Mouse (Mus musculus) c-Kit-positive CD71-positive TER-119-negative erythroid progenitor cells, embryonic 14.5 days (primary cell): ENCODE results near the gene Pfkl.
"Not testable (repeated sequence)": the region's sequence is repeated elsewhere in the genome, so short reads cannot be mapped to it uniquely, and the experiment has no call there.

ENCODE experiments used
- DNase-seq: peaks from one replicate; pipeline ENCODE4 v3.0.0-alpha.2; 2013; ENCODE audit warnings: low read depth

Pfkl gene

DNA sequence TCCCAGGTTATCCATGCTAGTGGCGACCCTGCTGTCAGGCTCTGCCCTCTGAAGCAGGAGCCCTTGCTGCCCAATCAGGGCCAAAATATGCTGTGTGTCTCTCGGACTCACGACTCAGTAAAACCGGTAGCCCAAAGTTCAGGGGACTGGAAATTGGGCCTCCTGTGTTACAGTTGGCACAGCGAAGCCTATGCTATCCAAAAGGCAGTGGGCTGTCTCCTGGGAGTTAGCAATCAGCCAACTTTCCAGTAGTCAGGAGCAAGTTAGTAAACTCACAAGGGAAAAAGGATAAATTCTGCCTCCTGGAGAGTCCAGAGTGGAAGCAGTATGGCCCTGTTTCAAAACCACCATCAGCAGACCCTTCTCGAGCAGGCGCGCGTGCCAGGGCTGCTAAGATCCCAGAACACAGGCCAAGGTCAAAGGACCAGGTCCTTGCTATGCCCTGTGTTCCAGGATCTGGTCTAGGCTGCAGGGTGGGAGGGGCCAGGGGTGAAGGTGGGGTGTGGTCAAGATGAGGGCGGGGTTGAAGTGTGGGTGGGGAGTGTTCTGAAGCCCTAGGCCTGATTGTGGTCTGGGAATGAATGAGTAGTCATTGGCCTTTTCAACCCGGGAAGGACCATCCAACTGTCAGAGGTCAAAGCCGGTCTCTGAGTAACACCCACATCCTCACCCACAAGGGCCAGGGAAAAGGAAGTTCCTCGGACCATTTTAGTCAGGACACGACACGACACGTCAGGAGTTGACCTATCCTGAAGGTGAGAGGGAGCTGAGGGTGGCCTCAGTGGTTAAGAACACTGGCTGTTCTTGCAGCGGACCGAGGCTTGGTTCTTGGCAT lies 3.0 kb upstream of the Pfkl start:
- DNase-seq: no peak

GRCm38 (mm10) chr10:78011116-78011515 lies 1.2 kb upstream of the Pfkl start:
- DNase-seq: not testable (repeated sequence)

DNA sequence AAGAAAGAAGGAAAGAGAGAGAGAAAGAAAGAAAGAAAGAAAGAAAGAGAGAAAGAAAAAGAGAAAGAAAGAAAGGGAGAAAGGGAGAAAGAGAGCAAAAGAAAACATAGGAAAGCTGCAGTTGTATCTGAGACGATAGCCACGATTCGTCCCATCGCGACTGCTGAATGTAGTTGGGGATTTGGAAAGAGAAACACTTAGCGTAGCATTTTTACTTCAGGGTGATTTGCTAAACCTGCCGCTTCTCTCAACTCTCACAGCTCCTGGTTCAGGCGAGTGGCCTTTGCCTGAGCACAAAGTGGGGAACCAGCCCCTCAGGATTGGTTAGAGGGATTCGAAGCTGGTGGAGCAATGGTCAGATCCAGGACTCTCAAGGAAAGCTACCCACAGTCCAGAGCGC lies 452 bp upstream of the Pfkl start:
- no peak for DNase-seq

DNA sequence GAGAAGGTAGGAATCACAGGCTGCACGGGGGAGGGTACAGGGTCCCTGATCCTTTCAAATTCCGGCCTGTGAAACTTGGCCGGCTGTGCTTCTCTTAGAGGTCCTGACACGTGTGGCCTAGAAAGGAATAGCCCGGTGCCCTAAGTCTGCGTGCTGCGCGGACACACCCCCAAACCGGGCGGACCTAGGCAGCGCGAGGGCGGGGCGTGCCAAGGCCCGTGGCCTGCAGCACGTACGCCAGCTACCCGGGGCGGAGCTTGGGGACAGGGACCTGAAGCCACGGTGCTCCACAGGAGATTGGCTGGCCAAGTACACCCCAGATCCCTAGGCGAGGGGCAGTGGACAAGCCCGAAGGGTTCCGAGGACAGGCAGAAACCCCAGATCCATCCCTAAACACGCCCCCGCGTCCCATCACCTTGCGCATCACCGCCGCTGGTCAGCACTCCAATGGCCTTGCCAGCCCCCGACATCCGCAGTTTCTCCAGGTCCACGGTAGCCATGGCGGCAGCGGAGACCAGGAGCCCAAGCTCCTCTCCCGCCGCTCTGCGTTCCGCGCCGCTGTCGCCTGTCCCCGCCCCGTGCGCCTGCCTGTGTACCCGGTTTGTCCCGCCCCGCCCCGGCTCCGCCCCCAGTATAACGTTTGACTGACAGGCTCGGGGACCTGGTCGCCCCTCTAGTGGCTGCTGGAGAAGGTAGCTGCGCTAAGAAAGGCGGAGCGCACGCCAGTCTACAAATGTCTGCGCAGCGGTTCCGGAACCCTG lies 519 bp downstream of the Pfkl start:
- DNase-seq: peak; percentile 90

- no peak for DNase-seq
Observed at GRCm38 (mm10) chr10:78008169-78008568, 1.7 kb downstream of the Pfkl start.

- DNase-seq: no peak
Observed at GRCm38 (mm10) chr10:78007203-78007602, 2.7 kb downstream of the Pfkl start.

DNA sequence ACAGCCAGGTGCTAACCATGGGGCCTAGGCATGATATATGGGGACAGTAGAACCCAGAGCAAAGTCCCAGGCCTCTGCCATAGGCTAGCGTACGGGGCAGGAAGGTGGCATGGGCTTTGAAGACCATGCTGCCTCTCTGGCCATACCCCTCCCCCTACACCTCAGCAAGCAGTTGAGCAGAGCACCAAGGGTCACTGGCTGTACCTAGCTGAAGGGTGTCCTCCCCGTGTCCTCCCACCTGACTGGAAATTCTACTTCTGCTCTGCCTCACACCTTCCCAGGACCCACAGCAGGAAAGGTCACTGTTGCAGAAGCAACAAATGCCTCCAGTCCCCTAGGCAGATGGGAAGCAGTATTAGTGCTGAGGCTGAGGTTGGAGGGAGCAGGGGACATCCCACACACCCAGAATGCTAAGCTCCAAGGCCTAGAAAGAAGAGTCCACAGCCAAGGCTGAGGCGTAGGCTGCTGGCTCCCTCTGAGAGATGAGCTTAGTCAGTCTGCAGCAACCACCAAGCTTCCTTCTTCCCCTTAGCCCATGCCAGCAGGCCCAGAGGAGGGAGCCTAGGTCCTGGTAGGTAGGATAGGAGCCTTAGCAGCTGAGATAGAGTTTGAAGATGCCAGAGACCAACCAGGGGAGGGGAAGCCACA lies 4.0 kb downstream of the Pfkl start:
- DNase-seq: no peak

DNA sequence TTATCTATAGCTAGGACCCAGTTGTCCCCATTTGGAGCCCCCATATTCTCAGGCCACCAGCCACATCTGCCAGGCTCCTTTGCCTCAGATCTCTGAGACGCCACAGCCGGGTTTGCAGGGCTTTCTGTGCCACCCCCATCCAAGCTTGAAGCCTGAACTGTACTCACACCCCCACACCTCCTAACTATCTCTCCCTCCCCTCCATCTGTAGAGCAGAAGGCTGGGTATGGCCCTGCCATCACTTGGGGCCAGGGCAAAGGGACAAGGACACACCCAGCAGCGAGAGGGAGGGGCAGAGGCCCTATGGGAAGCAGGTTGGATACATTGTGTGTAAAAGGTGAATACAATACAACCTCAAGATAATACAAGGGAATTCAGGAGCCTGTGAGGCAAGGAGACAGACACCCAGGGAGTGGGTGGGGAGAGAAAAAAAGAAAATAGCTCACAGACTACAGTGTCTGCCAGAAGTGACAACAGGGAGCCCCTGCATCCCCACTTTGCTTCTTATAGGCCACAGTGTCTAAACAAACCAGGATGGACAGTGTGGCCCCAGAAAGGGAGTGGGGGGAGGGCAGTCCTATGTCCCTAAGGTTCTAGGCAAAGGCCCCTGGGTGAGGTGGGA lies 5.3 kb downstream of the Pfkl start:
- DNase-seq: peak; percentile 58

DNA sequence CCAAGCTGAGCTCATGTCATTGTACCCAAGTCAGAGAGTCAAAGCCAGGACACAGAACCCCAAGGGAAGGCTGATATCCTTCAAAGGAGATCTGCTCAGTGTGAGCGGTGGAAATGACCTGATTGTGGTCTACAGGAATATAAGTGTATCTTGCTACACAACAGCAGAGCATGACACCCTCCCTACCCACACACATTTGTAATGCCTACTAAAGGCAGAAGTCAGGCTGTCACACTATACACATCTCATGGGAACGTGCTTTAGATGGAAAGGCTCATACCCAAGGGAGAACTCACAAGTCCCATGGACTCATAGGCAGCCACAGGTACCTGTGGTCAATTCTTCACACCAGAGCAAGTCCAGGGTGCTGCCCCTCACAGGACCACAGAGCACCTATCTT lies 7.6 kb downstream of the Pfkl start:
- DNase-seq: no peak

DNA sequence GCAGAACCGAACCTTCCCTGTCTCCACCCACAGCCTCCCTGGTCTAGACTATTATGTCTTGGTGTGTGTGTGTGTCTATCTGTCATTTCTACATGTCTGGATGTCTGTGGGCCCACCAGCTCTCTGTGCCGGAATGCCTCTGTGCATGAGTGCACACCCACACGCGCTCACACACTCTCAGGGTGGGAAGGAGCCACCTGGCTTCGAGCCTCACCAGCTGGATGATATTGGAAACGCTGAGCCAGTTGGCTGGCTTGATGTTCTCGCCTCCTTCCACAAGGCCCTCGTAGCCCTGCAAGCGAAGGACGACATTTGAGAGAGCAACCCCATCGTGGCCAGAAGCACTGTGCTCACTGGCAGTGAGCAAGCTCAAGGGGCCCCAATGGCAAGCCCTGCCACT lies 8.1 kb downstream of the Pfkl start:
- no peak for DNase-seq

DNA sequence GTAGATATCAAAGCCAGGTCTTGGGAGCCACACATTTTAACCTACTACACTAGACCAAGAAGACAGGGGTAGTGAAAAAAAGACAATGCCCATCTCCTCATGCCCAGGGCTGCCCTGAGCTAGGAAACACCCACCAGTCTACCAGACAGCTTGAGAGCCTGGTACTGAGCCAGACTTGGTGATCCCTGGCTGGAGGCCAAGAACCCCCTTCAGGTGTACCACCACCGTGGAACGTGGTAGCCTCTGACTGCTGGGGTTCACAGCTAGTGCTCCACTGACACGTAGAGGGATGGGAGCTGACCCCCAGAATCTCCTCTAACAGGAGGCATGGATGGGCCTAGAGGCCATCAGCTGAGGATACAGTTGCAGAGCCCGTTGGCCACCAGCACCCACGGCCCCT lies 9.7 kb downstream of the Pfkl start:
- no peak for DNase-seq

DNA sequence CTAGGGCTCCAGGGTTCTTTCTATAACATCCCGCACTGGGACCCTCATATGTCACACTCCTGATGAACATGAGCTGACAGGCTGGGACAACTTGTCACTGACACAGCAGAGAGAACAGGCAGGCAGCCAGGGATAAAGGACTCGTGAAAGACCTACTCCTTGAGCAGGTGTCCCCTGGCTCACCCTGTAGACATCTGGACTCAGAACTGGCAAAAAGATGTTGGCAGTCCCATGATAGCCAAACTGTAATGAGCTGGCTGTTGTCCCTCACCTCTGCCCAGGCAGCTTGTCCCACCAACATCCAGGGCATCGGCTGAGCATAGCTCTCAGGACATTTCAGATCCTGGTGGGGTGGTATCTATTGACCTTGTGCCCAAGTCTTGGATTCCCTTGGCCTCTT lies 14.2 kb downstream of the Pfkl start:
- DNase-seq: no peak

DNA sequence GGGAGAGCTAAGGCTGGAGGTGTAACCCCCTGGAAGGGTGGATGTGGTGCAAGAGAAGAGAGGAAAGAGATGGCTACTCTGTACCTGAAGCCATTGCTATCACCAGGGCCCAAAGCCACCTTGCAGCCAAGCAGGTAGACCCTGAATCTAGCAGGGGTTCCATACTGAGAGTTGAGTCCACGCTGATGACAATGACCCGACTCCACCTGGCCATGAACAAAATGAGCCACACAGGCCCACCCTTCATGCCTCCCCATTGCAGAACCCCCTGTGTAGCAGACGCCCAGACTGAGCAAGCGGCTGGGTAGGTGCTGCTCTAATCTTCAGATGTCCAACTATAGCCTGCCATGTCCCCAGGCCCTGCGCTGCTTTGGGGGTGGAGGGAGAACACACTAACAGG lies 24.1 kb downstream of the Pfkl start:
- DNase-seq: no peak

DNA sequence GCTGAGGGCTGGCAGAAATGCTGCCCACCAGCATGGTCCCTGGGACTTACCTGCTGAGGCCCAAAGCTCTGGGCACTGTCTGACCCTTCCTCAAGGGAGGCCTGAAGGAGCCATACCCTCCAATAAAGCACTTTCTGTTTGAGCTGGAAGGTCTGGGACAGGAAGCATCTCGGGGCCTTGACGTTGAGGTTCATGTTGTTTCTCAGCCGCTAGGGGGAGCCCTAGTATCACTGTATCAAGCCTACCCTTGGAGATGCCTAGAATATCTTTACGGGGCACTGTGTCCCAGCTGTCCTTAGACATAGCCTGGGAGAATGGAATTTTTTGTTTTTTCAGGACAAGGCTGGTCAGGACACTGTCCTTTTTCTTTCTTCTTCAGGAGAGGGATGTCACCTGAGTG lies 25.2 kb downstream of the Pfkl start:
- DNase-seq: peak; percentile 75

- peak; percentile 93 for DNase-seq
Observed at GRCm38 (mm10) chr10:77978351-77979350, 31.2 kb downstream of the Pfkl start, which contains the start of gene 1810043G02Rik. TSS of gene 1810043G02Rik (plus strand) at chr10:77978524.

GRCm38 (mm10) chr10:77976458-77977150 lies 33.3 kb downstream of the Pfkl start:
- DNase-seq: no peak

- DNase-seq: no peak
Observed at GRCm38 (mm10) chr10:77975653-77976052, 34.2 kb downstream of the Pfkl start.

DNA sequence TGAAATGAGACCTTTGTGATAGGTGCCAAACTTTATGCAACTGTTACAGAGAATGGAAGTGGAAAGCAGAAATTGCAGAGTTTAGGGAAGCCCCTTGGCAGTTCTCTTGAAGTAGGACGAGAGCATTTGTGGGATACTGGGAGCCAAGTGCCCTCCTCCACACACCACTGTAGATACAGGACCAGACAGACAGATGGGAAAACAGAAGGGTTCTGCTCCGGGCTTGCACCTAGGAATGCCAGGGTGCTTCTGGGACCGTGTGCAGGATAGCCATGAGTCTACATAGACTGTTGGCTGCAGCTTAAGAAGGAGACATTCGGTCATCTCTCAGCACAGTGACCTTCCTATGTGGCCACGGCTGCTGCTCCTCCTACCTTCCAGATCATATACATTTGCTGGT lies 35.1 kb downstream of the Pfkl start:
- DNase-seq: no peak

- no peak for DNase-seq
Observed at GRCm38 (mm10) chr10:77974323-77974722, 35.6 kb downstream of the Pfkl start.
